Mouse (Mus musculus) brain, embryonic 14.5 days (tissue): Measurements from ENCODE around the gene Hs6st1.

Source experiments
- CTCF ChIP-seq: fragments of 200-500 bp; IDR thresholded peaks from 2 replicates; pipeline ENCODE4 v1.5.1; 2012; ENCODE audit warnings: inconsistent platforms, mild to moderate bottlenecking, moderate library complexity, borderline replicate concordance; ENCODE audit not compliant: insufficient read depth, insufficient read length; ENCODE audit errors: extremely low read depth
- POLR2A ChIP-seq: fragments of 200-500 bp; IDR thresholded peaks from 2 replicates; pipeline ENCODE4 v1.6.1; 2012; ENCODE audit warnings: mild to moderate bottlenecking, inconsistent platforms, borderline replicate concordance; ENCODE audit not compliant: poor library complexity, insufficient read depth, insufficient read length, severe bottlenecking; ENCODE audit errors: extremely low read depth

GRCm38 (mm10) chr1:36131154-36131553, 63.0 kb downstream of the Hs6st1 start:
- TF ChIP-seq POLR2A (no peak), CTCF (no peak)
